Comparison of ENCODE assay signal across 10 mouse cellular contexts in genomic region chr8:110201806-110202205, GRCm38 (mm10). TPM values are rescaled to one million over a fixed set of nuclear protein-coding genes. Genes with fewer than 3 reads are reported as not detected.
A peak's percentile ranks its signal among the peaks of the same experiment; 100 is the strongest.
DNase-seq lines count a peak whose midpoint lies in the region; ATAC-seq and TF ChIP-seq lines count a peak whose summit lies in the region.
"Had no signal": no experiment of that assay in that cellular context is flagged by ENCODE, and none has a peak within 500 bp of the region (broad histone marks: within the 10 kb centered on the region; RNA-seq: fewer than 3 reads in every experiment).

No protein-coding gene starts in this region.

- H3K4me1 ChIP-seq in forebrain, embryonic 11.5 days (replicated peaks; ENCODE audit: control insufficient read depth, insufficient read depth, low read length), result no peaks in the 10 kb centered on the region
- H3K4me1 ChIP-seq in forebrain, embryonic 12.5 days, result no peaks in the 10 kb centered on the region
- no peaks in the 10 kb centered on the region for H3K4me1 ChIP-seq in liver, embryonic 14.5 days (replicated peaks; ENCODE audit: control insufficient read depth in 2 of 2, insufficient read depth in 2 of 2, low read length in 1 of 2)
- no peaks in the 10 kb centered on the region for H3K4me1 ChIP-seq in liver, embryonic 12.5 days
- H3K4me1 ChIP-seq in midbrain, embryonic 14.5 days (ENCODE audit: control insufficient read depth, insufficient read depth, low read length), result no peaks in the 10 kb centered on the region

- ATAC-seq in forebrain, embryonic 11.5 days (replicated peaks; ENCODE audit: low FRiP score), result no peak
- ATAC-seq in forebrain, embryonic 12.5 days (ENCODE audit: low FRiP score), result no peak
- ATAC-seq in liver, embryonic 14.5 days (ENCODE audit: insufficient read depth), result no peak
- ATAC-seq in liver, embryonic 12.5 days, result no peak
- no peak; the same call in 1 of the 2 replicates for ATAC-seq in midbrain, embryonic 14.5 days (ENCODE audit: low FRiP score, low TSS enrichment)
- ATAC-seq in megakaryocyte-erythroid progenitor cell, adult 5-6 weeks (replicated peaks; ENCODE audit: low FRiP score, low TSS enrichment, poor library complexity, severe bottlenecking), result no peak

- peak; percentile 54 for TF ChIP-seq CTCF in liver, embryonic 14.5 days (IDR thresholded peaks at IDR 0.05; ENCODE audit: low read depth)

- H3K27me3 ChIP-seq in forebrain, embryonic 11.5 days (ENCODE audit: control insufficient read depth, insufficient read depth, low read length), result no peaks in the 10 kb centered on the region
- H3K27me3 ChIP-seq in forebrain, embryonic 12.5 days, result no peaks in the 10 kb centered on the region
- no peaks in the 10 kb centered on the region for H3K27me3 ChIP-seq in liver, embryonic 14.5 days (ENCODE audit: control insufficient read depth, insufficient read depth, low read length)
- no peaks in the 10 kb centered on the region for H3K27me3 ChIP-seq in liver, embryonic 12.5 days (replicated peaks)
- no peaks in the 10 kb centered on the region for H3K27me3 ChIP-seq in midbrain, embryonic 14.5 days (ENCODE audit: control insufficient read depth, insufficient read depth, low read length)

- no peak overlapping the region for H3K4me2 ChIP-seq in forebrain, embryonic 11.5 days (ENCODE audit: low read depth, low read length, severe bottlenecking)
- no peak overlapping the region for H3K4me2 ChIP-seq in forebrain, embryonic 12.5 days
- H3K4me2 ChIP-seq in liver, embryonic 14.5 days (ENCODE audit: low read depth), result no peak overlapping the region
- H3K4me2 ChIP-seq in liver, embryonic 12.5 days, result no peak overlapping the region
- no peak overlapping the region for H3K4me2 ChIP-seq in midbrain, embryonic 14.5 days (ENCODE audit: low read length)

- H3K9ac ChIP-seq in forebrain, embryonic 11.5 days (ENCODE audit: low read length), result no peak overlapping the region
- H3K9ac ChIP-seq in forebrain, embryonic 12.5 days, result no peak overlapping the region
- no peak overlapping the region for H3K9ac ChIP-seq in liver, embryonic 14.5 days (replicated peaks)
- no peak overlapping the region for H3K9ac ChIP-seq in liver, embryonic 12.5 days
- H3K9ac ChIP-seq in midbrain, embryonic 14.5 days (replicated peaks; ENCODE audit: low read length), result no peak overlapping the region

- DNase-seq in forebrain, embryonic 11.5 days (ENCODE audit: low spot score), result peak; percentile 73
- no peak for DNase-seq in liver, embryonic 14.5 days (ENCODE audit: low read depth in 3 of 3, low spot score in 3 of 3)
- DNase-seq in NIH3T3 (ENCODE audit: low read depth), result peak; percentile 29
- peak; percentile 83 for DNase-seq in midbrain, embryonic 14.5 days
- DNase-seq in natural killer cell, adult 2 months (ENCODE audit: low spot score in 2 of 2), result no peak
- DNase-seq: kidney, adult 9 months had no signal

- no peak overlapping the region for H3K27ac ChIP-seq in forebrain, embryonic 11.5 days (ENCODE audit: low read depth, low read length)
- no peak overlapping the region for H3K27ac ChIP-seq in forebrain, embryonic 12.5 days
- H3K27ac ChIP-seq in liver, embryonic 14.5 days, result no peak overlapping the region
- no peak overlapping the region for H3K27ac ChIP-seq in liver, embryonic 12.5 days
- no peak overlapping the region for H3K27ac ChIP-seq in midbrain, embryonic 14.5 days (replicated peaks; ENCODE audit: low read depth, low read length)

- no peaks in the 10 kb centered on the region for H3K36me3 ChIP-seq in forebrain, embryonic 11.5 days (ENCODE audit: control insufficient read depth, insufficient read depth, low read length)
- H3K36me3 ChIP-seq in forebrain, embryonic 12.5 days (replicated peaks), result no peaks in the 10 kb centered on the region
- no peaks in the 10 kb centered on the region for H3K36me3 ChIP-seq in liver, embryonic 14.5 days (replicated peaks; ENCODE audit: control insufficient read depth, insufficient read depth, low read depth)
- no peaks in the 10 kb centered on the region for H3K36me3 ChIP-seq in liver, embryonic 12.5 days
- no peaks in the 10 kb centered on the region for H3K36me3 ChIP-seq in midbrain, embryonic 14.5 days (ENCODE audit: control insufficient read depth, insufficient read depth, low read length)

- WGBS in forebrain, embryonic 11.5 days, result 33% methylated on average over 11 of the region's 11 CpGs
- WGBS in forebrain, embryonic 12.5 days, result 29% methylated on average over 11 of the region's 11 CpGs
- 21% methylated on average over 11 of the region's 11 CpGs for WGBS in liver, embryonic 14.5 days (ENCODE audit: insufficient replicate concordance)
- WGBS in liver, embryonic 12.5 days (ENCODE audit: insufficient replicate concordance), result 28% methylated on average over 11 of the region's 11 CpGs
- 24% methylated on average over 11 of the region's 11 CpGs for WGBS in midbrain, embryonic 14.5 days

- no peak for TF ChIP-seq EP300 in liver, embryonic 14.5 days (IDR thresholded peaks at IDR 0.05; ENCODE audit: low read depth)

- H3K9me3 ChIP-seq in forebrain, embryonic 11.5 days (ENCODE audit: control insufficient read depth, low read length), result no peaks in the 10 kb centered on the region
- no peaks in the 10 kb centered on the region for H3K9me3 ChIP-seq in forebrain, embryonic 12.5 days
- no peaks in the 10 kb centered on the region for H3K9me3 ChIP-seq in liver, embryonic 14.5 days (ENCODE audit: control insufficient read depth, low read length)
- no peaks in the 10 kb centered on the region for H3K9me3 ChIP-seq in liver, embryonic 12.5 days (replicated peaks)
- H3K9me3 ChIP-seq in midbrain, embryonic 14.5 days (ENCODE audit: control insufficient read depth, low read length), result no peaks in the 10 kb centered on the region

- H3K4me3 ChIP-seq in forebrain, embryonic 11.5 days (ENCODE audit: low read depth, low read length), result no peak overlapping the region
- no peak overlapping the region for H3K4me3 ChIP-seq in forebrain, embryonic 12.5 days (replicated peaks)
- no peak overlapping the region for H3K4me3 ChIP-seq in liver, embryonic 14.5 days (ENCODE audit: insufficient read depth in 1 of 2, low read depth in 2 of 2, low read length in 2 of 2)
- H3K4me3 ChIP-seq in liver, embryonic 12.5 days, result no peak overlapping the region
- H3K4me3 ChIP-seq in midbrain, embryonic 14.5 days (replicated peaks; ENCODE audit: low read depth, low read length), result no peak overlapping the region

RNA-seq across cellular contexts. Expression of gene Cmtr2, which starts 13.7 kb away (rescaled TPM):
- polyA plus RNA-seq in forebrain, embryonic 11.5 days (2014; fragmentation: Nextera tagmentation; extraction: Ambion mirVana), result 10.4 and 12.1 TPM in 2 replicates
- polyA plus RNA-seq in forebrain, embryonic 12.5 days (2016; fragmentation: Nextera tagmentation; extraction: Ambion mirVana), result 12.5 and 13.8 TPM in 2 replicates
- polyA plus RNA-seq in liver, embryonic 14.5 days (2012; rRNA removed), result 1.8 and 2.5 TPM in 2 replicates
- polyA plus RNA-seq in liver, embryonic 14.5 days (2014; fragmentation: Nextera tagmentation; extraction: Ambion mirVana), result 3.1 and 4.0 TPM in 2 replicates
- 5.7 and 5.8 TPM in 2 replicates for polyA plus RNA-seq in liver, embryonic 12.5 days (2016; fragmentation: Nextera tagmentation; extraction: Ambion mirVana)
- polyA plus RNA-seq in midbrain, embryonic 14.5 days (2014; fragmentation: Nextera tagmentation; extraction: Ambion mirVana), result 10.2 and 14.7 TPM in 2 replicates
- total RNA-seq in megakaryocyte-erythroid progenitor cell, adult 5-6 weeks (2014; fragmentation: Nextera tagmentation), result 8.9 and 11.4 TPM in 2 replicates
- total RNA-seq in megakaryocyte-erythroid progenitor cell, adult 5-6 weeks (2017), result 11.7 and 16.5 TPM in 2 replicates

RNA-seq across cellular contexts. Expression of gene Calb2, which starts 33.8 kb away (rescaled TPM):
- 29.0 and 29.4 TPM in 2 replicates for polyA plus RNA-seq in forebrain, embryonic 11.5 days (2014; fragmentation: Nextera tagmentation; extraction: Ambion mirVana)
- polyA plus RNA-seq in forebrain, embryonic 12.5 days (2016; fragmentation: Nextera tagmentation; extraction: Ambion mirVana), result 31.4 and 42.6 TPM in 2 replicates
- polyA plus RNA-seq in liver, embryonic 14.5 days (2012; rRNA removed), result not detected in 2 replicates
- polyA plus RNA-seq in liver, embryonic 14.5 days (2014; fragmentation: Nextera tagmentation; extraction: Ambion mirVana), result not detected in 2 replicates
- polyA plus RNA-seq in liver, embryonic 12.5 days (2016; fragmentation: Nextera tagmentation; extraction: Ambion mirVana), result 0.08 TPM in 1 of 2 replicates, not detected in the other
- 97.2 and 120 TPM in 2 replicates for polyA plus RNA-seq in midbrain, embryonic 14.5 days (2014; fragmentation: Nextera tagmentation; extraction: Ambion mirVana)
- not detected in 2 replicates for total RNA-seq in megakaryocyte-erythroid progenitor cell, adult 5-6 weeks (2014; fragmentation: Nextera tagmentation)
- total RNA-seq in megakaryocyte-erythroid progenitor cell, adult 5-6 weeks (2017), result not detected in 2 replicates
- polyA plus RNA-seq: liver, embryonic 16.5 days had no signal

Comparison
In these comparisons a context has a peak if more than half of its experiments do, and no peak if none do; other contexts are left out.
1. DNase-seq: peak in forebrain, embryonic 11.5 days (single experiment), NIH3T3 (single experiment) and midbrain, embryonic 14.5 days (single experiment); none in liver, embryonic 14.5 days (0 of 3) and natural killer cell, adult 2 months (0 of 2).
2. RNA of gene Calb2, which starts 33.8 kb away (polyA plus RNA-seq): 97.2 to 120 TPM in midbrain, embryonic 14.5 days, 31.4 to 42.6 TPM in forebrain, embryonic 12.5 days and 29.0 to 29.4 TPM in forebrain, embryonic 11.5 days; 0.08 TPM in liver, embryonic 12.5 days and not detected in liver, embryonic 14.5 days; every median in the first group is over 10 times any median in the second.